Mouse (Mus musculus) left cerebral cortex, postnatal 4 days (tissue): ENCODE measurements at regions not wholly inside any gene's neighbourhood (a gene's known extent, or its start where the extent isn't known, plus 50 kb on each side); places are given as distances from the start of the nearest gene placed in this dataset.

Source experiments
- DNase-seq: peaks from one replicate; pipeline ENCODE4 v3.0.0-alpha.2; 2022
- intact Hi-C: fragments of 180-260 bp; cut with DNase I; formaldehyde crosslinking; loops from one replicate; pipeline ENCODE4 v1.15.1; 2025

GRCm38 (mm10) chr13:84639087-84640022, 417.3 kb downstream of the Tmem161b start:
- intact Hi-C loops = no loop called here

GRCm38 (mm10) chr13:84644024-84644423, 421.9 kb downstream of the Tmem161b start:
- intact Hi-C loops = no loop called here
- DNase-seq = no peak

More at GRCm38 (mm10) chr13:84639087-84640022, 417.3 kb downstream of the Tmem161b start:
- no peak for DNase-seq

- intact Hi-C loops = no loop called here
- DNase-seq = no peak
Observed at GRCm38 (mm10) chr13:84646899-84647298, 424.8 kb downstream of the Tmem161b start.

GRCm38 (mm10) chr13:84648056-84648455, 426.0 kb downstream of the Tmem161b start:
- intact Hi-C loops = no loop called here
- DNase-seq = no peak

GRCm38 (mm10) chr13:84663967-84664366, 441.9 kb downstream of the Tmem161b start:
- intact Hi-C loops = no loop called here
- no peak for DNase-seq

- intact Hi-C loops = no loop called here
- DNase-seq = no peak
Observed at GRCm38 (mm10) chr13:84680971-84681370, 458.9 kb downstream of the Tmem161b start.

- no peak for DNase-seq
- intact Hi-C loops = no loop called here
Observed at GRCm38 (mm10) chr13:84685930-84686329, 463.8 kb downstream of the Tmem161b start.

GRCm38 (mm10) chr13:84693462-84693861, 471.4 kb downstream of the Tmem161b start:
- intact Hi-C loops = no loop called here
- no peak for DNase-seq

GRCm38 (mm10) chr13:84698472-84699080, 476.5 kb downstream of the Tmem161b start:
- intact Hi-C loops = no loop called here
- DNase-seq = no peak

GRCm38 (mm10) chr13:84741231-84741630, 448.0 kb upstream of the Ccnh start:
- DNase-seq = no peak
- intact Hi-C loops = no loop called here

- no peak for DNase-seq
- intact Hi-C loops = no loop called here
Observed at GRCm38 (mm10) chr13:84748331-84748730, 440.9 kb upstream of the Ccnh start.

GRCm38 (mm10) chr13:84749214-84749613, 440.0 kb upstream of the Ccnh start:
- intact Hi-C loops = no loop called here
- no peak for DNase-seq

- intact Hi-C loops = loop anchor here (2.0 to 10.0 kb wide), 3 partner anchors 397 to 1225 kb away; no protein-coding TSS in a partner anchor
- DNase-seq = no peak
Observed at GRCm38 (mm10) chr13:84750136-84750535, 439.1 kb upstream of the Ccnh start.

GRCm38 (mm10) chr13:84751576-84752490, 437.4 kb upstream of the Ccnh start:
- no peak for DNase-seq
- intact Hi-C loops = loop anchor here (2.0 to 10.0 kb wide), 4 partner anchors 185 to 1227 kb away; no protein-coding TSS in a partner anchor

- intact Hi-C loops = loop anchor here (2.0 to 10.0 kb wide), 3 partner anchors 186 to 1228 kb away; no protein-coding TSS in a partner anchor
- DNase-seq = no peak
Observed at GRCm38 (mm10) chr13:84752491-84752820, 436.8 kb upstream of the Ccnh start.

GRCm38 (mm10) chr13:84753751-84754500, 435.3 kb upstream of the Ccnh start:
- intact Hi-C loops = loop anchor here (2.0 to 10.0 kb wide), 3 partner anchors 187 to 1229 kb away; no protein-coding TSS in a partner anchor
- no peak for DNase-seq

- DNase-seq = peak; percentile 22
- intact Hi-C loops = loop anchor here (5.0 to 10.0 kb wide), 5 partner anchors 768 to 1230 kb away; no protein-coding TSS in a partner anchor
Observed at GRCm38 (mm10) chr13:84754821-84755725, 434.1 kb upstream of the Ccnh start.

GRCm38 (mm10) chr13:84756796-84757335, 432.3 kb upstream of the Ccnh start:
- intact Hi-C loops = loop anchor here (2.0 to 10.0 kb wide), 7 partner anchors 412 to 1232 kb away; no protein-coding TSS in a partner anchor
- peak; percentile 10 for DNase-seq
